Mouse (Mus musculus) bone marrow macrophage, adult 2 months (primary cell): ENCODE measurements around the gene Psat1.

Experiments
- CTCF ChIP-seq: IDR thresholded peaks from 2 replicates; pipeline ENCODE4 v1.5.1; 2012; ENCODE audit warnings: low read depth, mild to moderate bottlenecking, low read length, moderate library complexity
- POLR2A ChIP-seq: IDR thresholded peaks from 2 replicates; pipeline ENCODE4 v1.6.1; 2012; ENCODE audit warnings: mild to moderate bottlenecking, low read depth, low read length, borderline replicate concordance

DNA sequence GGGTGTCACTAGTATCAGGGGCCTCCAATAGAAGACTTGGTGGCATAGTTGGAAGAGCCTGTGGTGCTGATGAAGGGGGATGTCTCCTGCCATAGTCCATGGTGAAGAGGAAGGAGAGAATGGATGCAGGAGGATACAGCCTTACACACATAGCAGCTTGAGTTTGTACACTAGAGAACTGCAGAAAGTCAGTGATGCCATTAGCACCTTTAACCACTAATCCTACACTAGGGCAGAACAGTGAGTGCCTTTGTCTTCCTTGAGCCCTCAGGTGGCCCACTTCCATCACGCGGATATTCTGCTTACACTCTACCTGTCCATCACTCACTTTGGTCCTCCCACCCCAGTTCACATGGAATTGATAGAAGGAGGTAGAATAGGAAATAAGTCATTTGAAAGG lies 83.0 kb downstream of the Psat1 start:
- TF ChIP-seq CTCF, result no peak
- no peak for TF ChIP-seq POLR2A
